Mouse (Mus musculus) B cell, adult 62 days (primary cell): ENCODE results near the gene Trpv3. TPM values are rescaled to one million over a fixed set of nuclear protein-coding genes. Genes with fewer than 3 reads are reported as not detected.

Experiments
- total RNA-seq: library from RNA; stranded (reverse); gene quantifications from 4 replicates; pipeline ENCODE4 v1.2.4, GENCODE M21; 2023

Trpv3 gene
- total RNA-seq = not detected in 4 replicates

GRCm38 (mm10) chr11:73267267-73267666 lies at the start of gene Trpv3:
Gene Trpv3 (plus strand): TSS chr11:73267388.

GRCm38 (mm10) chr11:73233992-73234391 lies 33.2 kb upstream of the Trpv3 start, which contains the start of gene Trpv1:
Gene Trpv1 (plus strand): TSS chr11:73234292.

GRCm38 (mm10) chr11:73329442-73329841 lies 62.3 kb downstream of the Trpv3 start, which contains the start of the genes Aspa, Gm49340 and Spata22:
Gene Aspa (minus strand): TSS chr11:73329596.
Gene Gm49340 (plus strand): TSS chr11:73329741.
Gene Spata22 (plus strand): TSS chr11:73329741.

Other genes with a start within 250 kb of the Trpv3 start
- 3.4 to 4.2 TPM (median 3.6 TPM) in 4 replicates for gene Camkk1, start 248.4 kb upstream of the Trpv3 start, total RNA-seq
- 16.0 to 19.1 TPM (median 17.8 TPM) in 4 replicates for gene Ncbp3, start 219.6 kb upstream of the Trpv3 start, total RNA-seq
- 0.18 to 0.22 TPM in 2 of 4 replicates, not detected in the others for gene Itgae, start 176.8 kb upstream of the Trpv3 start, total RNA-seq
- gene Haspin, start 129.1 kb upstream of the Trpv3 start, total RNA-seq = 2.9 to 3.3 TPM (median 3.0 TPM) in 4 replicates
- not detected in 4 replicates for gene P2rx5, start 107.0 kb upstream of the Trpv3 start, total RNA-seq
- gene Emc6, start 90.4 kb upstream of the Trpv3 start, total RNA-seq = 42.2 to 60.2 TPM (median 52.3 TPM) in 4 replicates
- gene Tax1bp3, start 90.3 kb upstream of the Trpv3 start, total RNA-seq = 5.1 to 7.1 TPM (median 5.8 TPM) in 4 replicates
- gene Ctns, start 68.3 kb upstream of the Trpv3 start, total RNA-seq = 24.3 to 32.7 TPM (median 26.7 TPM) in 4 replicates
- 2.0 to 3.2 TPM (median 2.9 TPM) in 4 replicates for gene Shpk, start 67.9 kb upstream of the Trpv3 start, total RNA-seq
- not detected in 4 replicates for gene Trpv1, start 33.1 kb upstream of the Trpv3 start, total RNA-seq
- 0.81 TPM in 1 of 4 replicates, not detected in the others for gene Aspa, start 62.2 kb downstream of the Trpv3 start, total RNA-seq
- gene Gm49340, start 62.4 kb downstream of the Trpv3 start, total RNA-seq = not detected in 4 replicates
- not detected in 4 replicates for gene Spata22, start 62.4 kb downstream of the Trpv3 start, total RNA-seq
- gene Olfr20, start 83.4 kb downstream of the Trpv3 start, total RNA-seq = not detected in 4 replicates
- gene Olfr376, start 103.9 kb downstream of the Trpv3 start, total RNA-seq = not detected in 4 replicates
- not detected in 4 replicates for gene Olfr1, start 132.2 kb downstream of the Trpv3 start, total RNA-seq
- not detected in 4 replicates for gene Olfr378, start 161.1 kb downstream of the Trpv3 start, total RNA-seq
- gene Olfr380, start 190.1 kb downstream of the Trpv3 start, total RNA-seq = not detected in 4 replicates
- not detected in 4 replicates for gene Olfr381, start 224.2 kb downstream of the Trpv3 start, total RNA-seq
- not detected in 4 replicates for gene Olfr382, start 249.8 kb downstream of the Trpv3 start, total RNA-seq